Mouse (Mus musculus) layer of hippocampus, postnatal 25 days (tissue): Measurements from ENCODE around the gene Ints11. TPM values are rescaled to one million over a fixed set of nuclear protein-coding genes. Genes with fewer than 3 reads are reported as not detected.

Experiments used
- DNase-seq, 2 experiments: peaks; one replicate each; pipeline ENCODE4 v3.0.0; 2022; ENCODE audit warnings: mixed read lengths in 2 of 2, low spot score in 1 of 2; ENCODE audit errors: extremely low spot score in 1 of 2
- total RNA-seq, 2 experiments: library from RNA; stranded (reverse); gene quantifications; 2 replicates each; pipeline ENCODE4 v1.2.3; 2021

The Ints11 gene
- total RNA-seq, 2 experiments from 2014 or later: 35.6 to 36.4 TPM

GRCm38 (mm10) chr4:155847591-155848352 lies 21.6 kb upstream of the Ints11 start:
- DNase-seq: no peak

- DNase-seq: no peak
Measured at GRCm38 (mm10) chr4:155848434-155849095, 20.8 kb upstream of the Ints11 start.

GRCm38 (mm10) chr4:155849391-155849790 lies 20.0 kb upstream of the Ints11 start:
- DNase-seq: no peak

- no peak for DNase-seq
Measured at GRCm38 (mm10) chr4:155849792-155850451, 19.4 kb upstream of the Ints11 start.

- no peak for DNase-seq
Measured at GRCm38 (mm10) chr4:155851368-155851767, 18.0 kb upstream of the Ints11 start.

GRCm38 (mm10) chr4:155851951-155852411 lies 17.4 kb upstream of the Ints11 start:
- DNase-seq: no peak

- DNase-seq: no peak
Measured at GRCm38 (mm10) chr4:155853421-155853820, 15.9 kb upstream of the Ints11 start.

- no peak for DNase-seq
Measured at GRCm38 (mm10) chr4:155854991-155855390, 14.4 kb upstream of the Ints11 start.

- DNase-seq: no peak
Measured at GRCm38 (mm10) chr4:155856071-155856470, 13.3 kb upstream of the Ints11 start.

- DNase-seq: no peak
Measured at GRCm38 (mm10) chr4:155856881-155857280, 12.5 kb upstream of the Ints11 start.

- DNase-seq: no peak
Measured at GRCm38 (mm10) chr4:155859318-155859717, 10.0 kb upstream of the Ints11 start.

- DNase-seq: no peak
Measured at GRCm38 (mm10) chr4:155861787-155862186, 7.6 kb upstream of the Ints11 start.

- DNase-seq: no peak
Measured at GRCm38 (mm10) chr4:155863001-155863400, 6.3 kb upstream of the Ints11 start, which contains the start of gene Tas1r3. Gene Tas1r3, minus strand, starts transcription at chr4:155863362.

- no peak for DNase-seq
Measured at GRCm38 (mm10) chr4:155868614-155869298, 590 bp upstream of the Ints11 start.

GRCm38 (mm10) chr4:155871404-155871803 lies 2.1 kb downstream of the Ints11 start:
- DNase-seq: no peak

- DNase-seq: no peak
Measured at GRCm38 (mm10) chr4:155883587-155883986, 14.2 kb downstream of the Ints11 start.

GRCm38 (mm10) chr4:155886330-155886729 lies 17.0 kb downstream of the Ints11 start:
- DNase-seq: no peak

GRCm38 (mm10) chr4:155887674-155888073 lies 18.3 kb downstream of the Ints11 start:
- DNase-seq: no peak

- DNase-seq: peak in 1 of 2 experiments; percentile 5
Measured at GRCm38 (mm10) chr4:155888181-155888580, 18.8 kb downstream of the Ints11 start.

- peak in 1 of 2 experiments; percentile 3 for DNase-seq
Measured at GRCm38 (mm10) chr4:155889316-155889715, 20.0 kb downstream of the Ints11 start.
